Mouse (Mus musculus): ENCODE measurements around the gene Dync1li1.
"Not testable (repeated sequence)": the region's sequence is repeated elsewhere in the genome, so short reads cannot be mapped to it uniquely, and the experiment has no call there.

DNA sequence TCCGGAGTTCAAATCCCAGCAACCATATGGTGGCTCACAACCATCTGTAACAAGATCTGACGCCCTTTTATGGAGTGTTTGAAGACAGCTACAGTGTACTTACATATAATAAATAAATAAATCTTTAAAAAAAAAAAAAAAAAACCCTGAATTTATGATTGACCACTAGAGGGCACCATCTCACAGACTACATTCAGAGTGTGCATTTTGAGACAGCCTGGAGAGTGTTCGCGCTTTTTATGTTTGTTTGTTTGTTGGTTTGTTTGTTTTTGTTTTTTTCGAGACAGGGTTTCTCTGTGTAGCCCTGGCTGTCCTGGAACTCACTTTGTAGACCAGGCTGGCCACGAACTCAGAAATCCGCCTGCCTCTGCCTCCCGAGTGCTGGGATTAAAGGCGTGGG, 40.1 kb upstream of the Dync1li1 start:
- not testable (repeated sequence) for TF ChIP-seq NELFE (IDR thresholded peaks at IDR 0.05; ENCODE audit: low read depth, low read length); JUND (IDR thresholded peaks at IDR 0.05; ENCODE audit: low read depth, low read length); MYC (IDR thresholded peaks at IDR 0.05; ENCODE audit: low read depth, low read length); ZKSCAN1 (IDR thresholded peaks at IDR 0.05; ENCODE audit: low read depth, low read length); TAL1 (IDR thresholded peaks at IDR 0.05; ENCODE audit: low read length); MEF2A (IDR thresholded peaks at IDR 0.05; ENCODE audit: extremely low read depth, insufficient replicate concordance, low read depth, low read length, poor library complexity, severe bottlenecking); BHLHE40 (IDR thresholded peaks at IDR 0.05; ENCODE audit: borderline replicate concordance, low read depth, low read length); SIN3A (IDR thresholded peaks at IDR 0.05; ENCODE audit: low read length); USF1 (IDR thresholded peaks at IDR 0.05; ENCODE audit: low read depth, low read length); MAX (IDR thresholded peaks at IDR 0.05; ENCODE audit: low read length); MAFK (IDR thresholded peaks at IDR 0.05; ENCODE audit: borderline replicate concordance, low read depth, low read length); EP300 (IDR thresholded peaks at IDR 0.05; ENCODE audit: low read depth in 1 of 2, low read length in 2 of 2)
- TF ChIP-seq CTCF (IDR thresholded peaks at IDR 0.05 in 2 of 3, conservative IDR thresholded peaks at IDR 0.05 in 1 of 3; ENCODE audit: control insufficient read depth in 1 of 3, insufficient read depth in 1 of 3, low read depth in 2 of 3, low read length in 3 of 3, poor library complexity in 1 of 3, severe bottlenecking in 1 of 3) (peak; percentile 31 to 58 (median 55); a peak in 5 of 6 replicates), ZNF384 (IDR thresholded peaks at IDR 0.05; ENCODE audit: low read depth, low read length) (peak; percentile 94)

Measured in MEL (cell line).